Mouse (Mus musculus) olfactory bulb, adult 2 months (tissue): ENCODE measurements around the gene Sulf2.

Experiments
- CTCF ChIP-seq: fragments of 200-500 bp; IDR thresholded peaks from 2 replicates; pipeline ENCODE4 v1.5.1; 2012; ENCODE audit warnings: low read depth, mild to moderate bottlenecking, low read length, moderate library complexity; ENCODE audit not compliant: insufficient read depth
- POLR2A ChIP-seq: fragments of 200-500 bp; IDR thresholded peaks from 2 replicates; pipeline ENCODE4 v1.6.1; 2012; ENCODE audit warnings: mild to moderate bottlenecking, low read depth, low read length, moderate library complexity; ENCODE audit not compliant: insufficient read depth

- TF ChIP-seq POLR2A (no peak), CTCF (no peak)
These were observed 59.2 kb downstream of the Sulf2 start for GRCm38 (mm10) chr2:166096300-166096699.
